Mouse (Mus musculus): ENCODE data around the gene March8. TPM values are rescaled to one million over a fixed set of nuclear protein-coding genes. Genes with fewer than 3 reads are reported as not detected.

The March8 gene
- polyA plus RNA-seq (2012; rRNA removed): 52.5 and 56.3 TPM in 2 replicates

GRCm38 (mm10) chr6:116337835-116338501, at the start of gene March8:
Gene March8, plus strand, starts transcription at chr6:116338024.

Other genes with a start within 250 kb of the March8 start
- gene Tmcc1, start 144.5 kb upstream of the March8 start, polyA plus RNA-seq (2012; rRNA removed): 8.3 and 9.8 TPM in 2 replicates
- gene Washc2, start 130.0 kb upstream of the March8 start, polyA plus RNA-seq (2012; rRNA removed): 38.6 and 39.9 TPM in 2 replicates
- 0.03 and 0.05 TPM in 2 replicates for gene Zfand4, start 73.8 kb upstream of the March8 start, polyA plus RNA-seq (2012; rRNA removed)
- 3.3 and 4.0 TPM in 2 replicates for gene Alox5, start 123.2 kb downstream of the March8 start, polyA plus RNA-seq (2012; rRNA removed)
- gene Olfr211, start 151.1 kb downstream of the March8 start, polyA plus RNA-seq (2012; rRNA removed): not detected in 2 replicates
- not detected in 2 replicates for gene Olfr212, start 168.5 kb downstream of the March8 start, polyA plus RNA-seq (2012; rRNA removed)
- gene Olfr213, start 200.4 kb downstream of the March8 start, polyA plus RNA-seq (2012; rRNA removed): not detected in 2 replicates
- gene Gm5580, start 213.1 kb downstream of the March8 start, polyA plus RNA-seq (2012; rRNA removed): not detected in 2 replicates
- gene Olfr214, start 216.2 kb downstream of the March8 start, polyA plus RNA-seq (2012; rRNA removed): not detected in 2 replicates
- gene Olfr215, start 246.2 kb downstream of the March8 start, polyA plus RNA-seq (2012; rRNA removed): not detected in 2 replicates

Measured in colon, adult 2 months (tissue).